Mouse (Mus musculus) bone marrow macrophage, adult 2 months (primary cell): ENCODE data around the gene Gpr75. TPM values are rescaled to one million over a fixed set of nuclear protein-coding genes. Genes with fewer than 3 reads are reported as not detected.

Experiments
- H3K27ac ChIP-seq: 2 replicates; pipeline ENCODE4 v1.5.1; 2012; ENCODE audit warnings: low read depth, low read length; ENCODE audit not compliant: insufficient read depth
- H3K4me1 ChIP-seq: 2 replicates; pipeline ENCODE4 v1.6.1; 2012; ENCODE audit warnings: low read length; ENCODE audit not compliant: control insufficient read depth, insufficient read depth
- H3K4me3 ChIP-seq: 2 replicates; pipeline ENCODE4 v1.5.1; 2012; ENCODE audit warnings: mild to moderate bottlenecking, low read length, moderate library complexity; ENCODE audit not compliant: insufficient read depth
- CTCF ChIP-seq: IDR thresholded peaks from 2 replicates; pipeline ENCODE4 v1.5.1; 2012; ENCODE audit warnings: low read depth, mild to moderate bottlenecking, low read length, moderate library complexity
- POLR2A ChIP-seq: IDR thresholded peaks from 2 replicates; pipeline ENCODE4 v1.6.1; 2012; ENCODE audit warnings: mild to moderate bottlenecking, low read depth, low read length, borderline replicate concordance
- polyA plus RNA-seq: library from polyadenylated mRNA; stranded (reverse); fragments of >200 nt; gene quantifications from 2 replicates; pipeline ENCODE4 v1.2.4, GENCODE M21; 2012; ENCODE audit not compliant: missing spikeins, insufficient read depth, insufficient read length

The Gpr75 gene
- not detected in 2 replicates for polyA plus RNA-seq

GRCm38 (mm10) chr11:30885171-30885871, at the start of gene Gpr75, which contains the start of gene Asb3:
Gene Gpr75, plus strand, starts transcription at chr11:30885358.
Gene Asb3, plus strand, starts transcription at chr11:30885416.
- Histone ChIP-seq H3K4me3 (peak within 1 kb of the TSS; percentile 28; the same call in 1 of the 2 replicates), H3K27ac (no peak within 1 kb of the TSS), H3K4me1 (0 out of 2 replicates have a peak, but pooled peaks cover 2% of the 10 kb centered on the region)
- no peak for TF ChIP-seq CTCF
- no peak for TF ChIP-seq POLR2A

GRCm38 (mm10) chr11:30838793-30839192, 46.4 kb upstream of the Gpr75 start:
- no peak overlapping the region for H3K4me3 ChIP-seq
- no peak for TF ChIP-seq CTCF
- no peak overlapping the region for H3K27ac ChIP-seq
- no peaks in the 10 kb centered on the region for H3K4me1 ChIP-seq

GRCm38 (mm10) chr11:30844355-30844754, 40.8 kb upstream of the Gpr75 start:
- TF ChIP-seq CTCF (no peak), POLR2A (no peak)
- H3K4me3 ChIP-seq, result no peak overlapping the region
- no peaks in the 10 kb centered on the region for H3K4me1 ChIP-seq
- H3K27ac ChIP-seq, result no peak overlapping the region

- H3K4me1 ChIP-seq, result 0 out of 2 replicates have a peak, but pooled peaks cover 2% of the 10 kb centered on the region
- no peak overlapping the region for H3K27ac ChIP-seq
- no peak overlapping the region for H3K4me3 ChIP-seq
- TF ChIP-seq POLR2A (no peak), CTCF (no peak)
These were observed 12.7 kb upstream of the Gpr75 start for GRCm38 (mm10) chr11:30872425-30872824.

- H3K4me1 ChIP-seq, result 0 out of 2 replicates have a peak, but pooled peaks cover 2% of the 10 kb centered on the region
- TF ChIP-seq CTCF (no peak), POLR2A (no peak)
- H3K4me3 ChIP-seq, result no peak overlapping the region
- no peak overlapping the region for H3K27ac ChIP-seq
These were observed 3.0 kb downstream of the Gpr75 start for GRCm38 (mm10) chr11:30888153-30888552.

GRCm38 (mm10) chr11:30896201-30896600, 11.0 kb downstream of the Gpr75 start:
- TF ChIP-seq CTCF, result no peak
- no peak for TF ChIP-seq POLR2A
- Histone ChIP-seq H3K27ac (no peak overlapping the region), H3K4me3 (no peak overlapping the region), H3K4me1 (peaks cover 14% of the 10 kb centered on the region)

- TF ChIP-seq CTCF (no peak), POLR2A (no peak)
- Histone ChIP-seq H3K4me1 (peaks cover 14% of the 10 kb centered on the region), H3K27ac (no peak overlapping the region), H3K4me3 (no peak overlapping the region)
These were observed 14.2 kb downstream of the Gpr75 start for GRCm38 (mm10) chr11:30899312-30899711.

GRCm38 (mm10) chr11:30912311-30912710, 27.2 kb downstream of the Gpr75 start:
- TF ChIP-seq POLR2A (no peak), CTCF (no peak)
- H3K27ac ChIP-seq, result no peak overlapping the region
- H3K4me1 ChIP-seq, result no peaks in the 10 kb centered on the region
- no peak overlapping the region for H3K4me3 ChIP-seq

- Histone ChIP-seq H3K4me3 (no peak overlapping the region), H3K27ac (no peak overlapping the region), H3K4me1 (no peaks in the 10 kb centered on the region)
- TF ChIP-seq POLR2A, result no peak
- no peak for TF ChIP-seq CTCF
These were observed 35.5 kb downstream of the Gpr75 start for GRCm38 (mm10) chr11:30920641-30921040.

- no peaks in the 10 kb centered on the region for H3K4me1 ChIP-seq
- no peak for TF ChIP-seq CTCF
- TF ChIP-seq POLR2A, result no peak
- no peak overlapping the region for H3K4me3 ChIP-seq
- H3K27ac ChIP-seq, result no peak overlapping the region
These were observed 38.1 kb downstream of the Gpr75 start for GRCm38 (mm10) chr11:30923283-30923682.

- H3K4me3 ChIP-seq, result no peak overlapping the region
- TF ChIP-seq CTCF (no peak), POLR2A (no peak)
- no peak overlapping the region for H3K27ac ChIP-seq
- H3K4me1 ChIP-seq, result no peaks in the 10 kb centered on the region
These were observed 42.9 kb downstream of the Gpr75 start for GRCm38 (mm10) chr11:30928079-30928478.
